Mouse (Mus musculus): ENCODE data around the gene Polr3g. TPM values are rescaled to one million over a fixed set of nuclear protein-coding genes. Genes with fewer than 3 reads are reported as not detected.
A peak's percentile ranks its signal among the peaks of the same experiment; 100 is the strongest.

Gene Polr3g
- total and polyA plus RNA-seq, 2 experiments = 1.9 to 8.7 TPM

DNA sequence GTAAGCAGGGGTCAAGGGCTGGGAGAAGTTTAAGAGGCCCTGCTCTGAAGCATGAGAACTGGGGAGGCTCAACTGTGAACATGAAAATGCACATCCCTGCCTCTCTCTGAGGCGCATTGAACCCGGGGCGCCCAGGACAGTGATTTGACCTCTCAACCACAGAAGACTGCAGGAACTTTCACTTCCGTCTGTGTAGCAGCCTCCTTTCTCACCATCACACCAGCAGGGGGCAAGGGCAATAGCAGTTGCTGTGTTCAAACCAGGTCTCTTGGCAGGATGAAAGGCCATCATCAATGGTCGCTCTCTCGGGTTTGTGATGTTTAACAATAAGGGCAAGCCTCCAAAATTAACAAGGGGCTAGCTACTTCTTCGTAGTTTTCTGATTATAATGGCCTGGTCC is 7.7 kb downstream of the Polr3g start:
- H3K79me2 ChIP-seq (ENCODE audit: control insufficient read depth, insufficient read depth, low read length) = peaks cover 6% of the 10 kb centered on the region; the same call in 1 of the 2 replicates
- no peak overlapping the region for H3K4me3 ChIP-seq (ENCODE audit: insufficient read depth, low read depth, low read length)

GRCm38 (mm10) chr13:81694446-81694845 is 16.4 kb downstream of the Polr3g start:
- H3K27ac ChIP-seq (replicated peaks; ENCODE audit: insufficient read depth, low read depth, low read length) = no peak overlapping the region
- no peak overlapping the region for H3K9ac ChIP-seq (ENCODE audit: low read depth, low read length)
- no peaks in the 10 kb centered on the region for H3K27me3 ChIP-seq (ENCODE audit: control insufficient read depth, insufficient read depth, low read length)
- TF ChIP-seq POLR2A (IDR thresholded peaks at IDR 0.05; ENCODE audit: extremely low read depth, insufficient read depth, low read length) (no peak), CTCF (IDR thresholded peaks at IDR 0.05; ENCODE audit: low read depth, low read length) (no peak)
- DNase-seq (ENCODE audit: extremely low read depth, low read depth, low spot score) = no peak
- 94% methylated on average over 12 of the region's 12 CpGs for WGBS
- H3K36me3 ChIP-seq (ENCODE audit: control insufficient read depth, insufficient read depth, low read length) = peaks cover 8% of the 10 kb centered on the region
- no peak overlapping the region for H3K4me3 ChIP-seq (ENCODE audit: insufficient read depth, low read depth, low read length)
- no peaks in the 10 kb centered on the region for H3K4me1 ChIP-seq (ENCODE audit: control insufficient read depth, insufficient read depth, low read length)
- no peaks in the 10 kb centered on the region for H3K79me2 ChIP-seq (ENCODE audit: control insufficient read depth, insufficient read depth, low read length)

More for the DNA sequence above, 7.7 kb downstream of the Polr3g start:
- H3K27ac ChIP-seq (replicated peaks; ENCODE audit: insufficient read depth, low read depth, low read length) = no peak overlapping the region
- no peak overlapping the region for H3K9ac ChIP-seq (ENCODE audit: low read depth, low read length)
- H3K27me3 ChIP-seq (ENCODE audit: control insufficient read depth, insufficient read depth, low read length) = no peaks in the 10 kb centered on the region
- no peak; the same call in 1 of the 2 replicates for TF ChIP-seq CTCF (IDR thresholded peaks at IDR 0.05; ENCODE audit: low read depth, low read length)
- peaks cover 3% of the 10 kb centered on the region for H3K36me3 ChIP-seq (ENCODE audit: control insufficient read depth, insufficient read depth, low read length)
- WGBS = 79% methylated on average over 7 of the region's 7 CpGs
- no peak for DNase-seq (ENCODE audit: extremely low read depth, low read depth, low spot score)
- no peaks in the 10 kb centered on the region for H3K4me1 ChIP-seq (ENCODE audit: control insufficient read depth, insufficient read depth, low read length)

GRCm38 (mm10) chr13:81691606-81692005 is 19.2 kb downstream of the Polr3g start:
- Histone ChIP-seq H3K27ac (replicated peaks; ENCODE audit: insufficient read depth, low read depth, low read length) (no peak overlapping the region), H3K79me2 (ENCODE audit: control insufficient read depth, insufficient read depth, low read length) (no peaks in the 10 kb centered on the region), H3K36me3 (ENCODE audit: control insufficient read depth, insufficient read depth, low read length) (peaks cover 7% of the 10 kb centered on the region), H3K9ac (ENCODE audit: low read depth, low read length) (no peak overlapping the region), H3K27me3 (ENCODE audit: control insufficient read depth, insufficient read depth, low read length) (no peaks in the 10 kb centered on the region), H3K4me3 (ENCODE audit: insufficient read depth, low read depth, low read length) (no peak overlapping the region), H3K4me1 (ENCODE audit: control insufficient read depth, insufficient read depth, low read length) (no peaks in the 10 kb centered on the region)
- TF ChIP-seq CTCF (IDR thresholded peaks at IDR 0.05; ENCODE audit: low read depth, low read length) = no peak
- no peak for TF ChIP-seq POLR2A (IDR thresholded peaks at IDR 0.05; ENCODE audit: extremely low read depth, insufficient read depth, low read length)
- WGBS = 69% methylated on average over 9 of the region's 9 CpGs
- peak; percentile 26 for DNase-seq (ENCODE audit: extremely low read depth, low read depth, low spot score)

GRCm38 (mm10) chr13:81690477-81690876 is 20.3 kb downstream of the Polr3g start:
- TF ChIP-seq CTCF (IDR thresholded peaks at IDR 0.05; ENCODE audit: low read depth, low read length) (no peak), POLR2A (IDR thresholded peaks at IDR 0.05; ENCODE audit: extremely low read depth, insufficient read depth, low read length) (no peak)
- peaks cover 11% of the 10 kb centered on the region for H3K36me3 ChIP-seq (ENCODE audit: control insufficient read depth, insufficient read depth, low read length)
- no peak for DNase-seq (ENCODE audit: extremely low read depth, low read depth, low spot score)
- H3K4me1 ChIP-seq (ENCODE audit: control insufficient read depth, insufficient read depth, low read length) = no peaks in the 10 kb centered on the region
- H3K27ac ChIP-seq (replicated peaks; ENCODE audit: insufficient read depth, low read depth, low read length) = no peak overlapping the region
- H3K79me2 ChIP-seq (ENCODE audit: control insufficient read depth, insufficient read depth, low read length) = no peaks in the 10 kb centered on the region
- no peak overlapping the region for H3K4me3 ChIP-seq (ENCODE audit: insufficient read depth, low read depth, low read length)
- H3K9ac ChIP-seq (ENCODE audit: low read depth, low read length) = no peak overlapping the region
- WGBS = 85% methylated on average over 10 of the region's 10 CpGs
- no peaks in the 10 kb centered on the region for H3K27me3 ChIP-seq (ENCODE audit: control insufficient read depth, insufficient read depth, low read length)

DNA sequence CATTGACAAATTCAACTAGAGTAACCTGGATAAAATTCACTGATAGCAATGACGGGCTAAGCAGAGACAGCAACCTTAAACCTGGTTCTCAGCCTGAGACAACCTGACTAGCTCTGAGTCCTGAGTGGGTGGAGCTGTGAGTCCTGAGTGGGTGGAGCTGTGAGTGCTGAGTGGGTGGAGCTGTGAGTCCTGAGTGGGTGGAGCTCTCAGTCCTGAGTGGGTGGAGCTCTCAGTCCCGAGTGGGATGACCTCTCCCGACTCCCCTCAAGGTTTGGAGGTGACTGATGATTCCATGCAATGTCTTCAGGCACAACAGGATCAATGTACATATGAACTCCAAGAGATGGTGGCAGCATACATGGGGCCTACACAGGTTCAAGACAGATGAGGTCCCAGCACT is 21.2 kb downstream of the Polr3g start:
- Histone ChIP-seq H3K9ac (ENCODE audit: low read depth, low read length) (no peak overlapping the region), H3K4me3 (ENCODE audit: insufficient read depth, low read depth, low read length) (no peak overlapping the region), H3K27me3 (ENCODE audit: control insufficient read depth, insufficient read depth, low read length) (no peaks in the 10 kb centered on the region), H3K36me3 (ENCODE audit: control insufficient read depth, insufficient read depth, low read length) (peaks cover 11% of the 10 kb centered on the region), H3K4me1 (ENCODE audit: control insufficient read depth, insufficient read depth, low read length) (no peaks in the 10 kb centered on the region), H3K79me2 (ENCODE audit: control insufficient read depth, insufficient read depth, low read length) (no peaks in the 10 kb centered on the region), H3K27ac (replicated peaks; ENCODE audit: insufficient read depth, low read depth, low read length) (no peak overlapping the region)
- DNase-seq (ENCODE audit: extremely low read depth, low read depth, low spot score) = no peak
- no peak for TF ChIP-seq CTCF (IDR thresholded peaks at IDR 0.05; ENCODE audit: low read depth, low read length)
- TF ChIP-seq POLR2A (IDR thresholded peaks at IDR 0.05; ENCODE audit: extremely low read depth, insufficient read depth, low read length) = no peak
- 88% methylated on average over 3 of the region's 3 CpGs for WGBS

DNA sequence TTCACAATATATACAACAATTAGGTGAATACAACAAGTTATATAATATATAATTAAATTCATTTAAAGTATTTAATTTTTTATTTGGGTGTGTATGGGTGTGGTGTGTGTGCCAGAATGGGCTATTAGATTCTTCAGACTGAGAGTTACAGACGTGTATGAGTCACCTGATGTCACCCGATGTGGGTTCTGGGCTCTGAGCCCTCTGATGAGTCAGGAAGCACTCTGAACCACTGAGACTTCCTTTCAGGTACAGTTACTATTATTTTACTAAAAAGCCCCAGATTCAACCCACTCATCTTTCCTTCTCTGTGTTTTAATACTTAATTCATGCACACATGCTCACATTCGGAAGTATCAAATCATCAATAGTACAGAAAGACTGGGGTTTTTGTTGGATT is 25.9 kb downstream of the Polr3g start:
- DNase-seq (ENCODE audit: extremely low read depth, low read depth, low spot score) = no peak
- no peaks in the 10 kb centered on the region for H3K4me1 ChIP-seq (ENCODE audit: control insufficient read depth, insufficient read depth, low read length)
- no peak overlapping the region for H3K27ac ChIP-seq (replicated peaks; ENCODE audit: insufficient read depth, low read depth, low read length)
- H3K27me3 ChIP-seq (ENCODE audit: control insufficient read depth, insufficient read depth, low read length) = no peaks in the 10 kb centered on the region
- TF ChIP-seq CTCF (IDR thresholded peaks at IDR 0.05; ENCODE audit: low read depth, low read length) (no peak), POLR2A (IDR thresholded peaks at IDR 0.05; ENCODE audit: extremely low read depth, insufficient read depth, low read length) (no peak)
- H3K9ac ChIP-seq (ENCODE audit: low read depth, low read length) = no peak overlapping the region
- H3K79me2 ChIP-seq (ENCODE audit: control insufficient read depth, insufficient read depth, low read length) = no peaks in the 10 kb centered on the region
- no peak overlapping the region for H3K4me3 ChIP-seq (ENCODE audit: insufficient read depth, low read depth, low read length)
- WGBS = 72% methylated on average over 3 of the region's 3 CpGs
- H3K36me3 ChIP-seq (ENCODE audit: control insufficient read depth, insufficient read depth, low read length) = peaks cover 21% of the 10 kb centered on the region

Data from liver, adult 2 months (tissue).